8 mouse cellular contexts compared by ENCODE assay signal in genomic region chr9:108203015-108203414, GRCm38 (mm10). TPM values are rescaled to one million over a fixed set of nuclear protein-coding genes. Genes with fewer than 3 reads are reported as not detected.
DNase-seq lines count a peak whose midpoint lies in the region; ATAC-seq and TF ChIP-seq lines count a peak whose summit lies in the region.

No protein-coding gene starts in this region.

- peaks cover 74% of the 10 kb centered on the region for H3K4me1 ChIP-seq in E14TG2a.4 (replicated peaks; ENCODE audit: low read depth, low read length)
- H3K4me1 ChIP-seq in lung, embryonic 16.5 days (replicated peaks; ENCODE audit: control insufficient read depth, insufficient read depth, low read length), result peaks cover 6% of the 10 kb centered on the region
- no peaks in the 10 kb centered on the region; the same call in 1 of the 2 replicates for H3K4me1 ChIP-seq in small intestine, adult 2 months (ENCODE audit: control insufficient read depth, insufficient read depth, insufficient read length, low read length)

- WGBS in lung, embryonic 16.5 days, result 27% methylated on average over 13 of the region's 13 CpGs
- WGBS in small intestine, adult 2 months, result 8% methylated on average over 13 of the region's 13 CpGs

- DNase-seq in cerebellum, adult 11 months, result peak; percentile 72
- peak; percentile 81 for DNase-seq in c-Kit-positive CD71-positive TER-119-negative erythroid progenitor cells, embryonic 14.5 days (ENCODE audit: low read depth)
- peak; percentile 75 for DNase-seq in gastrocnemius, adult 18-20 months (ENCODE audit: low spot score)
- peak; percentile 78 to 88 for DNase-seq in kidney, postnatal 25 days

- no peak overlapping the region for H3K27ac ChIP-seq in lung, embryonic 16.5 days (ENCODE audit: low read length)
- H3K27ac ChIP-seq in small intestine, adult 2 months (ENCODE audit: insufficient read depth, low read depth, low read length), result no peak overlapping the region

- no peaks in the 10 kb centered on the region for H3K9me3 ChIP-seq in E14TG2a.4 (ENCODE audit: low read length)
- no peaks in the 10 kb centered on the region for H3K9me3 ChIP-seq in lung, embryonic 16.5 days (ENCODE audit: control insufficient read depth, low read length)

- no peaks in the 10 kb centered on the region for H3K27me3 ChIP-seq in E14TG2a.4 (ENCODE audit: insufficient read depth, low read length)
- H3K27me3 ChIP-seq in lung, embryonic 16.5 days (ENCODE audit: control insufficient read depth, insufficient read depth, low read depth, low read length), result no peaks in the 10 kb centered on the region
- no peaks in the 10 kb centered on the region for H3K27me3 ChIP-seq in small intestine, adult 2 months (ENCODE audit: control insufficient read depth, insufficient read depth, low read length)

- H3K4me2 ChIP-seq in lung, embryonic 16.5 days (ENCODE audit: low read depth, low read length), result peak overlapping the region; percentile 32; the same call in 1 of the 2 replicates

- no peak for ATAC-seq in cerebellum, adult (ENCODE audit: insufficient number of reproducible peaks, low FRiP score, low TSS enrichment)
- no peak for ATAC-seq in lung, embryonic 16.5 days (ENCODE audit: low read depth)

- H3K4me3 ChIP-seq in E14TG2a.4 (replicated peaks; ENCODE audit: low read length), result no peak overlapping the region
- H3K4me3 ChIP-seq in lung, embryonic 16.5 days (ENCODE audit: low read length), result peak overlapping the region; percentile 16; the same call in 1 of the 2 replicates
- H3K4me3 ChIP-seq in small intestine, adult 2 months (ENCODE audit: low read depth, low read length), result peak overlapping the region; percentile 23

- TF ChIP-seq POLR2A in small intestine, adult 2 months (IDR thresholded peaks at IDR 0.05; ENCODE audit: low read depth, low read length), result no peak

- no peak overlapping the region for H3K9ac ChIP-seq in lung, embryonic 16.5 days (ENCODE audit: low read length)

- peaks cover 29% of the 10 kb centered on the region for H3K36me3 ChIP-seq in E14TG2a.4 (ENCODE audit: insufficient read depth, low read length)
- peaks cover 10% of the 10 kb centered on the region for H3K36me3 ChIP-seq in lung, embryonic 16.5 days (ENCODE audit: control insufficient read depth, insufficient read depth, low read length)
- H3K36me3 ChIP-seq in small intestine, adult 2 months (ENCODE audit: control insufficient read depth, insufficient read depth, low read length), result peaks cover 20% of the 10 kb centered on the region

- TF ChIP-seq CTCF in E14TG2a.4 (conservative IDR thresholded peaks at IDR 0.05; ENCODE audit: low read length), result peak; percentile 83
- peak; percentile 22; the same call in 1 of the 2 replicates for TF ChIP-seq CTCF in small intestine, adult 2 months (IDR thresholded peaks at IDR 0.05; ENCODE audit: extremely low read depth, insufficient read length, insufficient replicate concordance, low read depth, low read length)

RNA-seq across cellular contexts. Expression of gene Bsn, which starts 12.8 kb away (rescaled TPM):
- under 1 TPM; 0.02 TPM for total RNA-seq in gastrocnemius, adult 18-20 months (2021)
- 0.26 and 0.30 TPM in 2 replicates for polyA plus RNA-seq in lung, embryonic 16.5 days (2015; fragmentation: Nextera tagmentation; extraction: Ambion mirVana)
- 0.94 and 1.4 TPM in 2 replicates for polyA plus RNA-seq in small intestine, adult 2 months (2012; rRNA removed)
